Mouse (Mus musculus) inflammation-experienced regulatory T-cells, adult 6 months (primary cell): Measurements from ENCODE around the gene Il2rb. TPM values are rescaled to one million over a fixed set of nuclear protein-coding genes. Genes with fewer than 3 reads are reported as not detected.
A peak's percentile ranks its signal among the peaks of the same experiment; 100 is the strongest.

Source experiments
- ATAC-seq: one replicate; pipeline ENCODE4 v1.8.0; 2017
- polyA plus RNA-seq, 3 experiments: library from polyadenylated mRNA; unstranded; fragments of 100-300 nt; shearing (Covaris generic); gene quantifications; one replicate each; pipeline ENCODE4 v1.2.1; 2017

Gene Il2rb
- polyA plus RNA-seq, 3 experiments from 2014 or later, result 427 to 674 (median 450) TPM

DNA sequence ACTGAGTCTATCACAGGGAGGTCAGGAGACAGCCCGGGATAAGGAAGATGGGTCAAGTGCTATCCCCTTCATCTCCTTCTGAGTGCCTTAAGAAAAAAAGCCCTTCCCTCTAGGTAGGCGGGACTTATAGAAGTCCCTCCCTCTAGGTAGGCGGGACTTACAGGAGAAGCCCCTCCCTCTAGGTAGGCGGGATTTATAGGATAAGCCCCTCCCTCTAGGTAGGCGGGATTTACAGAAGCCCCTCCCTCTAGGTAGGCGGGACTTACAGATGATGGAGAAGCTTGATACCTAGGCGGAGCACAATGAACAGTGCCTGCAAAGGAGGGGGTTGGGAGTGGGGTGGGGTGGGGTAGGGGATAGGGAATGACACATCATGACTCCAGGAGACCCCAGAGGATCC, 15.0 kb downstream of the Il2rb start:
- peak; percentile 6 for ATAC-seq

GRCm38 (mm10) chr15:78479470-78479869, 15.6 kb downstream of the Il2rb start:
- peak; percentile 39 for ATAC-seq

DNA sequence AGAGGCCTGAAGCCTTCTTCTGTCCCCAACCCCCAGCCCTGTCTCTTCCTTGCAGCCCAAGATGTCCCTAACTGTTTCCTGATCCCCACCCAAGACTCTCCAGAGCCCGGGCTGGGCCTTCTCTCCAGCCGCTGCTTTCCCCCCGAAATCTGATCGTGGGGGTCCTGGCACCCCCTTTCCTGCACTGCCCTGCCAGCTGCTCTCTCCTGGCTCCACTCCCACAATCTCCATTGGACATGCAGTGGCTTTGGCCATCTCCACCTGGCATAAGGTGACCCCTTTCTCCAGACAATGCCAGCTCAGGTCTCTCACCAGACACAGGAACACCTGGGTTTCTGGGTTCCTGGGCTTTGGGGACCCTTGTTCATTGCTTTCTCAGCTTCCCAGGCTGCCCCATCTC, 17.0 kb downstream of the Il2rb start:
- ATAC-seq, result no peak

- ATAC-seq, result no peak
Observed at GRCm38 (mm10) chr15:78476878-78477277, 18.2 kb downstream of the Il2rb start.

DNA sequence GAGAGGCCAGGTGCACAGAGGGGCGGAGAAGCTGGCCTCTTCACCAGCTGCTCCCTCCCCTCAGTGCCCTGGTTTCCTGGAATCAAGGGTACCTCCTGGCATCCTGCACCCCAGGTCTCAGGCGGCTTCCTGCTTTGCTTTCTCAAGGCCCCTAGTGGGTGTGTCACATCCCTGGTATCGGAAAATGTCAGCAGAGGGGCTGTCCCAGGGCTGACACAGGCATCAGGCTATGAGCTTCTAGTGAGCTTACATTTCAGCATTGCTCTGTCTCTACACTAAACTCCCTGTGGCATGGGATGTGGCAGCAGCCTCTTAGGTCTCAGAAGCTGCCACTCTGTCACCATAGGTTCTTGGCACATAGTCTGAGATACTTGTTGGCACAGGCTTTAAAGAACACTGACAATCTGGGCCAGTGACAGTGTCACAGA, 19.5 kb downstream of the Il2rb start:
- ATAC-seq, result peak; percentile 86

- no peak for ATAC-seq
Observed at GRCm38 (mm10) chr15:78473442-78473841, 21.6 kb downstream of the Il2rb start.

- no peak for ATAC-seq
Observed at GRCm38 (mm10) chr15:78471902-78472301, 23.2 kb downstream of the Il2rb start.

- no peak for ATAC-seq
Observed at GRCm38 (mm10) chr15:78470495-78471276, 24.4 kb downstream of the Il2rb start.

- ATAC-seq, result no peak
Observed at GRCm38 (mm10) chr15:78468379-78468937, 26.6 kb downstream of the Il2rb start, which contains the start of gene Tmprss6. Tmprss6 (minus strand) TSS chr15:78468634.

DNA sequence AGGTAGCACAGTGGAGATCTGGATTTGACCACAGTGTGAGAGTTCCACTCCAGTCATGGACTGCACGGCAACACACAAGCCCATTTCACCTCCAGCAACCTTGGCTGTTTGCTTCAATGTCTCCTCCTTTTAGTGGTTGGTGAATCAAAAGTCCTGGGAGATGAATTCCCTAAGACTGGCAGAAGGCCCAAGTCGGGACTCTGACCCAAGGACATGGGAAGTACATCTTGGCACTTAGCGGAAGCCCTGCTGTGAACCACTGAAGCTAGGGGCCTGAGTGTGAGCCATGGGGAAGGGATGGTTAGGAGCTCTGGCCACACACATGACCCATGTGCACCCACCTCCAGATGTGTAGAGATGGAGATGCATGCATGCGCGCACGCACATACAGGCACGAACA, 27.5 kb downstream of the Il2rb start:
- ATAC-seq, result no peak

GRCm38 (mm10) chr15:78466809-78467208, 28.3 kb downstream of the Il2rb start:
- no peak for ATAC-seq

- ATAC-seq, result peak; percentile 87
Observed at GRCm38 (mm10) chr15:78462981-78463380, 32.1 kb downstream of the Il2rb start.

DNA sequence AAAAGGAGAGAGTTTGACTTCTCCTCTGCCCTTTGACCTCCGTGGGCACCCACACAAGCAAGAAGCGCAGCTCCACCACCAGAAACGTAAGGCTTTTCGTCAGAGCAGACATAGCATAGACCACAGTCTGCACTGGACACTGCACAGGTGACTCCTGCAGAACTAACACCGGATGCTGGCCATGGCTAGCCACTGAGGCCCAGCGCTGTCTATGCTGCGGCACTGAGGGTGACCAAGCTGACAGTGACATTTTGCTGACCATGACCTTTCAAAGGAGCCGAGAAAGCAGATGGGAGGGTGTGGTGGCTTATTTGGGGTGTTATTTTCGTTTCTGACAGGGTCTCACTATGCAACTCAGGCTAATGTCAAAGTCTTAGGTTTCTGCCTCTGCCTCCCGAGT, 37.9 kb downstream of the Il2rb start:
- no peak for ATAC-seq

- ATAC-seq, result no peak
Observed at GRCm38 (mm10) chr15:78456051-78456450, 39.0 kb downstream of the Il2rb start.

DNA sequence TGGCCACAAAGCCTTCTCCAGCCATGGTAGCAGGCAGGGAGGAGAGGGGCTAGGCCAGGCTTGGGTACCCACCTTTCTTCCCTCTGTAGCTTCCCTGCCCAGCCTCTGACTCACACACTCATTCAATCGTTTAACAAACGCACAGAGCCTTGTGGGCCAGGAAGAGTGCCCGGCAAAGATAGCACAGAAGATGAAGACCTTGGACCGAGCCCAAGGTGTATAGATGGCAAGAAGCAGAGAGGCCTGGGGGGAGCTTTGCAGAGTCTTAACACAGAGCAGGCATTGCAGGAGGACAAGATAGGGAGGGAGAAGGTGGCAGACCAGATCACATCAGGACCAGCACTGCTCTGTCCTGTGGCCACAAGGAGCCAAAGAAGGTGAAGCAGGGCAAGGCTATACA, 39.9 kb downstream of the Il2rb start:
- ATAC-seq, result no peak

DNA sequence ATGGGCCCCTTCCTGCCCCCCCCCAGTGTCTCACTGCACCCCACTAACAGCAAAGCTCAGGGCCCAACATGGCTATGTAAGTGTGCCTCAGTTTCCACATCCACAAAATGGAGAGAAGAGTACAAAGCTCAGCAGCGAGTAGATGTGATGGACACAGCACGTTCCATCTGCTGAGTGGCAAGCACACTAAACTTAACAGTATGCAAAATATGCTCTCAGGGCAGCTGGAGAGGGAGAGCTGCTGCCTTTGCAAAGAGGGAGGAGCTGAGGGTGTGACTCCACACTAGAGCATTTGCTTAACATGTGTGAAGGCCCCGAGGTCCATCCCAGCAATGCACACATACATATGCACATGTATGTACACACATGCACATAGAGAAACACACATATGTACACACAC, 42.1 kb downstream of the Il2rb start:
- no peak for ATAC-seq

DNA sequence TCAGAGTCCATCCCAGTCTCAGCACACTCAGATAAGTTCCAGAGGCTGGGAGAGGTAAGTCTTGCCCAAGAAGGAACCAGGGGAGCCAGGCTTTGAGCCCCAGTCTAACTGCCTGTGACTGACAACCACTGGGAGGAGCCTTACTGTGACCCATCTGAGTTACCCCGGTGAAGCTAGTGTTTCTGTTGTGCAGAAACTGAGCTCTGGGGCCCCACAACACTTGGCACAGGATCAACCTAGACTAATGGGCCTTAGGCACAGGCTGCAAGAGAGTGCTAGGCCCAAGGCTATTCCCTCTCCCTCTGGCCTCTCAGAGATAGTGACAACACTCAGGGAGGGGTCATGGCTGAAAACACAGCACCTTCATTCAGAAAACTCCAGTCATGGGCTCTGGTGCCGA, 43.9 kb downstream of the Il2rb start:
- ATAC-seq, result no peak

- peak; percentile 30 for ATAC-seq
Observed at GRCm38 (mm10) chr15:78450419-78450768, 44.7 kb downstream of the Il2rb start.

DNA sequence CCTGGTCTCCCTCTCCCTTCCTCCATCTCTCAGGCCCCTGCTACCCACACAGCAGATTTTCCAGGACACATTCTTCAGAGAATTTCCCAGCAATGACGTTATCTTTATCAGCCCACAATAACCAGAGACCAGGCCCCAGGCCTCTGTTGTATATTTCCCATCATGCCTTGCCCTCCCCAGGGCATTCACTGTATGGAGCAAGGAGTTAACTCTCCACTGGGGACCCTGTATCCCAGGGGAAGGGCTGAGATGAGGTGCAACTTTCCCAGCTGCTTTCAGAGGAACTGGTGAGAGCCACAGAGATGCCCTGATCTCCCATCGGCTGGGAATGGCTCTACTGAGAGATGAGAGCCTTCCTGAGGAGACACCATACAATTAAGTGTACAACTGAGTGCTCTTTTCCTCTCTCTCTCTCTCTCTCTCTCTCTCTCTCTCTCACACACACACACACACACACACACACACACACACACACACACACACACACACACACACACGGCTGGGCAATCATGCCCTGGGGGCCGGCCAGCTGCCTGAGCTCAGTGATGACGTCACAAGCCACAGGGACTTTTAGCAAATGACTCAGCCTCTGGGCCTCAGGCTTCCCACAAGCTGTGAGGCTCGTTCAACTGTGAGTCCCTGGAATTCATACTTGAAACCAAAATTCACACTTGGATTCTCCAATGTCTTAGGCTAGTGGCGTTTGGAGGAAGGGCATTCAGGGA, 45.2 kb downstream of the Il2rb start:
- peak; percentile 73 for ATAC-seq

DNA sequence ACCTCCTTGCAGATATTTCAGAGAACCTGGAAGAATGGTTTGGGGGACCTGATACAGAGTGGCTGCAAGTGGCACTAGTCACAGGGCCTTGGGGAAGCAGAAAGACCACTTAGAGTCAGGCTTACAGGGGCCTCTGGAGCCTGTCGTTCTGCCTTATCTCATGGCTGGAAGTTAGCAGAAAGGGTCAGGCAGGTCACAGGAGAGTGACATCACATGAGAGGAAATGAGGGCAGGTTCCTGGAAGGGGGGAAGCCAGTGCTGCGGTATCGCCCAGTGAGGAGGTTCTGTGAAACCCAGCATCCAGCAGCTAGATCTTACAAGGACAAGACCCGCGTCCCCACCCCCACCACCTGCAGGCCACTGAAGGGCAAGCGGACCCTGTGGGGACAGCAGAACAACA, 45.9 kb downstream of the Il2rb start:
- ATAC-seq, result peak; percentile 42

GRCm38 (mm10) chr15:78447746-78448535, 47.1 kb downstream of the Il2rb start:
- ATAC-seq, result peak; percentile 57

- no peak for ATAC-seq
Observed at GRCm38 (mm10) chr15:78447121-78447520, 48.0 kb downstream of the Il2rb start.

DNA sequence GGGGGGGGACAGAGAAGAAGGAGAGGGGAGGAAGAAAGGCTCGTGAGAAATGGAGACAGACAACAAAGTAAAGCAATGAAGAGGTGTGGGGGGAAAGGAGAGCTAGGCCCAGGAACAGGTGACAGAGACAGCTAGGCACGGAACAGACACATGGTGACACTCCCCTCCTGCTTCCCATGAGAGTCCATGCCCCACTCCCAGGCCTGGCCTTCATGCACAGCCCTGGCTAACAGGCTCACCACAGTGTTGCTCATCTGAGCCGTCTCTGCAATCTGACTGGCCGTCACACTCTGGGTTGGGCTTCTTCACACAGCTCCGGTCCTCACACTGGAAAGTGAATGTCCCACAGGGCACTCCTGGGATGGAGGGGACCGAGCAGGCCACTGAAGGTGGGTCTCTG, 51.2 kb downstream of the Il2rb start:
- no peak for ATAC-seq
